Mouse (Mus musculus): Measurements from ENCODE around the gene B4galt1. TPM values are rescaled to one million over a fixed set of nuclear protein-coding genes. Genes with fewer than 3 reads are reported as not detected.

The B4galt1 gene
- total and polyA plus RNA-seq, 3 experiments: 53.0 to 197 (median 67.7) TPM

- DNase-seq: no peak
These were observed 75.1 kb downstream of the B4galt1 start for GRCm38 (mm10) chr4:40778656-40779055.

- DNase-seq: no peak
These were observed 76.7 kb downstream of the B4galt1 start for GRCm38 (mm10) chr4:40777116-40777515.

- no peak for DNase-seq
These were observed 77.4 kb downstream of the B4galt1 start for GRCm38 (mm10) chr4:40776416-40776815.

GRCm38 (mm10) chr4:40774279-40775259 is 79.2 kb downstream of the B4galt1 start:
- DNase-seq: peak; percentile 79

- DNase-seq: no peak
These were observed 93.9 kb downstream of the B4galt1 start for GRCm38 (mm10) chr4:40759876-40760275.

- peak; percentile 98 for DNase-seq
These were observed 95.9 kb downstream of the B4galt1 start, which contains the start of gene Smu1 for GRCm38 (mm10) chr4:40757780-40758420. Gene Smu1, minus strand, starts transcription at chr4:40757923.

GRCm38 (mm10) chr4:40757157-40757779 is 96.5 kb downstream of the B4galt1 start:
- DNase-seq: no peak

Small RNA genes lying within 50 kb of the gene (microRNA-seq; reads per million reads assigned to microRNA genes)
- gene Gm24112: 0 reads per million in 2 experiments
- gene Gm25931: 0 to 0.41 reads per million in 2 experiments
- 0 reads per million in 2 experiments for gene Mir5123

Other genes with a start within 250 kb of the B4galt1 start
- 10 to 100 TPM; 16.1 to 18.5 TPM for gene Aptx, start 150.8 kb downstream of the B4galt1 start, total RNA-seq (2021)
- 2.4 and 2.6 TPM in 2 replicates for gene Aptx, start 150.8 kb downstream of the B4galt1 start, polyA plus RNA-seq (2012; rRNA removed)
- 100 to 1,000 TPM; 204 to 715 TPM for gene Dnaja1, start 131.9 kb downstream of the B4galt1 start, total RNA-seq (2021)
- 0.98 and 1.4 TPM in 2 replicates for gene Dnaja1, start 131.9 kb downstream of the B4galt1 start, polyA plus RNA-seq (2012; rRNA removed)
- gene Smu1, start 96.1 kb downstream of the B4galt1 start, total RNA-seq (2021): 10 to 100 TPM; 54.4 to 57.9 TPM
- 5.5 and 5.6 TPM in 2 replicates for gene Smu1, start 96.1 kb downstream of the B4galt1 start, polyA plus RNA-seq (2012; rRNA removed)
- 100 to 1,000 TPM in 1 of 2 experiments, not detected in 1; 112 TPM for gene Spink4, start 66.0 kb upstream of the B4galt1 start, total RNA-seq (2021)
- 6.3 and 15.7 TPM in 2 replicates for gene Spink4, start 66.0 kb upstream of the B4galt1 start, polyA plus RNA-seq (2012; rRNA removed)
- 100 to 1,000 TPM; 274 to 368 TPM for gene Bag1, start 94.3 kb upstream of the B4galt1 start, total RNA-seq (2021)
- 268 and 567 TPM in 2 replicates for gene Bag1, start 94.3 kb upstream of the B4galt1 start, polyA plus RNA-seq (2012; rRNA removed)
- gene Chmp5, start 94.4 kb upstream of the B4galt1 start, total RNA-seq (2021): 100 to 1,000 TPM; 101 to 104 TPM
- 4.1 and 4.5 TPM in 2 replicates for gene Chmp5, start 94.4 kb upstream of the B4galt1 start, polyA plus RNA-seq (2012; rRNA removed)
- 10 to 100 TPM; 66.1 to 93.2 TPM for gene Nfx1, start 116.9 kb upstream of the B4galt1 start, total RNA-seq (2021)
- gene Nfx1, start 116.9 kb upstream of the B4galt1 start, polyA plus RNA-seq (2012; rRNA removed): 23.7 and 31.0 TPM in 2 replicates
- gene Aqp7, start 194.1 kb upstream of the B4galt1 start, total RNA-seq (2021): 10 to 100 TPM; 20.8 to 42.1 TPM
- gene Aqp7, start 194.1 kb upstream of the B4galt1 start, polyA plus RNA-seq (2012; rRNA removed): 12.5 and 15.2 TPM in 2 replicates
- gene Aqp3, start 244.2 kb upstream of the B4galt1 start, total RNA-seq (2021): under 1 TPM in 1 of 2 experiments, not detected in 1; 0.28 TPM
- gene Aqp3, start 244.2 kb upstream of the B4galt1 start, polyA plus RNA-seq (2012; rRNA removed): 0.22 and 0.40 TPM in 2 replicates

All from adrenal gland, adult 2 months (tissue).